Mouse (Mus musculus) small intestine, adult 2 months (tissue): ENCODE data around the gene Surf1.

Experiments used
- CTCF ChIP-seq: fragments of 200-500 bp; IDR thresholded peaks from 2 replicates; pipeline ENCODE4 v1.5.1; 2012; ENCODE audit warnings: low read depth, mild to moderate bottlenecking, control low read depth, inconsistent platforms, low read length, moderate library complexity, mixed read lengths; ENCODE audit not compliant: insufficient replicate concordance, insufficient read length; ENCODE audit errors: extremely low read depth
- POLR2A ChIP-seq: fragments of 200-500 bp; IDR thresholded peaks from 2 replicates; pipeline ENCODE4 v1.6.1; 2012; ENCODE audit warnings: low read depth, mild to moderate bottlenecking, control low read depth, inconsistent platforms, low read length, moderate library complexity

GRCm38 (mm10) chr2:26943253-26943652, 26.9 kb upstream of the Surf1 start:
- TF ChIP-seq POLR2A = no peak
- TF ChIP-seq CTCF = no peak
